Mouse (Mus musculus) limb, embryonic 12.5 days (tissue): Measurements from ENCODE around the gene Ubl4a. TPM values are rescaled to one million over a fixed set of nuclear protein-coding genes. Genes with fewer than 3 reads are reported as not detected.
"Not testable (repeated sequence)": the region's sequence is repeated elsewhere in the genome, so short reads cannot be mapped to it uniquely, and the experiment has no call there.

Experiments used
- ATAC-seq: fragments of 200-750 bp; cut with Nextera tagmentation; 2 replicates; pipeline ENCODE4 v1.8.0; 2017; ENCODE audit warnings: low read depth, moderate TSS enrichment; ENCODE audit not compliant: insufficient number of reproducible peaks, insufficient read depth, low FRiP score, low TSS enrichment
- H3K27ac ChIP-seq: fragments of 300-500 bp; sonication (generic); 2 replicates; pipeline ENCODE4 v1.5.1; 2016; ENCODE audit warnings: mild to moderate bottlenecking, moderate library complexity
- H3K27me3 ChIP-seq: fragments of 300-500 bp; sonication (generic); 2 replicates; pipeline ENCODE4 v1.6.1; 2016; ENCODE audit warnings: mild to moderate bottlenecking, moderate library complexity
- H3K36me3 ChIP-seq: fragments of 300-500 bp; sonication (generic); 2 replicates; pipeline ENCODE4 v1.6.1; 2016; ENCODE audit warnings: mild to moderate bottlenecking, moderate library complexity
- H3K4me1 ChIP-seq: fragments of 300-500 bp; sonication (generic); replicated peaks from 2 replicates; pipeline ENCODE4 v1.6.1; 2016
- H3K4me2 ChIP-seq: fragments of 300-500 bp; sonication (generic); 2 replicates; pipeline ENCODE4 v1.6.1; 2016; ENCODE audit warnings: mild to moderate bottlenecking, moderate library complexity
- H3K4me3 ChIP-seq: fragments of 300-500 bp; sonication (generic); replicated peaks from 2 replicates; pipeline ENCODE4 v1.5.1; 2016; ENCODE audit warnings: mild to moderate bottlenecking
- H3K9ac ChIP-seq: fragments of 300-500 bp; sonication (generic); replicated peaks from 2 replicates; pipeline ENCODE4 v1.6.1; 2016; ENCODE audit warnings: mild to moderate bottlenecking, moderate library complexity
- H3K9me3 ChIP-seq: fragments of 300-500 bp; sonication (generic); 2 replicates; pipeline ENCODE4 v1.6.1; 2016; ENCODE audit warnings: mild to moderate bottlenecking, moderate library complexity
- WGBS: fragments of 180-500 bp; shearing (Covaris S2); methylation state at CpG from one replicate; pipeline ENCODE4 v1.1.7; 2016; 5-methylcytosine and 5-hydroxymethylcytosine counted together
- microRNA-seq: library from miRNA; unstranded; fragments of <30 nt; microRNA quantifications from one replicate; pipeline ENCODE4, GENCODE M21; 2017
- polyA plus RNA-seq: library from polyadenylated mRNA; unstranded; fragments of >200 nt; fragmentation: Nextera tagmentation; extraction: Ambion mirVana; gene quantifications from 2 replicates; pipeline ENCODE4 v1.2.1, GENCODE M21; 2016

Gene Ubl4a
- polyA plus RNA-seq, 1 experiment from 2014 or later, result 59.8 TPM

GRCm38 (mm10) chrX:74357069-74357468, 15.9 kb downstream of the Ubl4a start:
- not testable (repeated sequence) for H3K36me3 ChIP-seq, H3K4me1 ChIP-seq, H3K4me2 ChIP-seq, H3K9ac ChIP-seq, H3K9me3 ChIP-seq, H3K27me3 ChIP-seq, H3K4me3 ChIP-seq, ATAC-seq, H3K27ac ChIP-seq
- 83% methylated on average over 3 of the region's 3 CpGs for whole genome bisulfite sequencing

GRCm38 (mm10) chrX:74353467-74353770, 19.6 kb downstream of the Ubl4a start, which contains the start of gene Lage3:
Gene Lage3 (minus strand): TSS chrX:74353618.
- WGBS, result 10% methylated on average over 15 of the region's 22 CpGs
- ATAC-seq, result peak; percentile 31; the same call in 1 of the 2 replicates
- peak within 1 kb of the TSS; percentile 56; the same call in 1 of the 2 replicates for H3K27ac ChIP-seq
- no peaks in the 10 kb centered on the region for H3K9me3 ChIP-seq
- peak within 1 kb of the TSS; percentile 49 for H3K4me3 ChIP-seq
- no peaks in the 10 kb centered on the region for H3K27me3 ChIP-seq
- peak within 1 kb of the TSS; percentile 57 for H3K4me2 ChIP-seq
- H3K36me3 ChIP-seq, result no peaks in the 10 kb centered on the region
- no peaks in the 10 kb centered on the region for H3K4me1 ChIP-seq
- H3K9ac ChIP-seq, result peak within 1 kb of the TSS; percentile 66

GRCm38 (mm10) chrX:74352645-74353466, 20.2 kb downstream of the Ubl4a start:
- H3K4me2 ChIP-seq, result peak overlapping the region; percentile 57
- 25% methylated on average over 13 of the region's 13 CpGs for WGBS
- no peaks in the 10 kb centered on the region for H3K4me1 ChIP-seq
- no peaks in the 10 kb centered on the region for H3K9me3 ChIP-seq
- no peaks in the 10 kb centered on the region for H3K27me3 ChIP-seq
- peak overlapping the region; percentile 56; the same call in 1 of the 2 replicates for H3K27ac ChIP-seq
- H3K4me3 ChIP-seq, result peak overlapping the region; percentile 49
- H3K36me3 ChIP-seq, result no peaks in the 10 kb centered on the region
- ATAC-seq, result no peak; the same call in 1 of the 2 replicates
- peak overlapping the region; percentile 66 for H3K9ac ChIP-seq

- Histone ChIP-seq H3K27me3 (no peaks in the 10 kb centered on the region), H3K4me2 (peak overlapping the region; percentile 66), H3K9ac (peak overlapping the region; percentile 60; the same call in 1 of the 2 replicates), H3K4me1 (no peaks in the 10 kb centered on the region; the same call in none of the 2 replicates), H3K36me3 (peaks cover 34% of the 10 kb centered on the region), H3K9me3 (no peaks in the 10 kb centered on the region), H3K4me3 (peak overlapping the region; percentile 49), H3K27ac (no peak overlapping the region)
- no peak for ATAC-seq
- 49% methylated on average over 2 of the region's 2 CpGs for WGBS
These were observed 42.7 kb downstream of the Ubl4a start for GRCm38 (mm10) chrX:74330166-74330930.

- H3K9me3 ChIP-seq, result no peaks in the 10 kb centered on the region
- peak overlapping the region; percentile 66 for H3K4me2 ChIP-seq
- H3K9ac ChIP-seq, result peak overlapping the region; percentile 60
- H3K4me1 ChIP-seq, result no peaks in the 10 kb centered on the region; the same call in none of the 2 replicates
- H3K36me3 ChIP-seq, result peaks cover 24% of the 10 kb centered on the region; the same call in 1 of the 2 replicates
- H3K27ac ChIP-seq, result 0 out of 2 replicates have a peak overlapping the region, but pooled peaks have one; percentile 80
- peak; percentile 35; the same call in 1 of the 2 replicates for ATAC-seq
- peak overlapping the region; percentile 49 for H3K4me3 ChIP-seq
- 24% methylated on average over 8 of the region's 10 CpGs for WGBS
- no peaks in the 10 kb centered on the region for H3K27me3 ChIP-seq
These were observed 43.8 kb downstream of the Ubl4a start for GRCm38 (mm10) chrX:74329215-74329671.

GRCm38 (mm10) chrX:74328725-74329161, 44.3 kb downstream of the Ubl4a start, which contains the start of gene Plxna3:
Gene Plxna3 (plus strand): TSS chrX:74329066.
- no peaks in the 10 kb centered on the region; the same call in none of the 2 replicates for H3K4me1 ChIP-seq
- H3K27ac ChIP-seq, result peak within 1 kb of the TSS; percentile 80; the same call in 1 of the 2 replicates
- H3K9ac ChIP-seq, result peak within 1 kb of the TSS; percentile 60
- peaks cover 19% of the 10 kb centered on the region; the same call in 1 of the 2 replicates for H3K36me3 ChIP-seq
- no peaks in the 10 kb centered on the region for H3K27me3 ChIP-seq
- peak; percentile 92 for ATAC-seq
- H3K4me2 ChIP-seq, result peak within 1 kb of the TSS; percentile 66
- H3K4me3 ChIP-seq, result peak within 1 kb of the TSS; percentile 49
- 13% methylated on average over 29 of the region's 30 CpGs for WGBS
- H3K9me3 ChIP-seq, result no peaks in the 10 kb centered on the region

Small RNA genes within 50 kb of the gene (microRNA-seq; reads per million reads assigned to microRNA genes)
- not detected for gene Mir7092

Other genes with a start within 250 kb of the Ubl4a start
- not detected in 2 replicates for gene Opn1mw, start 245.8 kb downstream of the Ubl4a start, polyA plus RNA-seq
- 13.1 and 14.2 TPM in 2 replicates for gene Mecp2, start 237.9 kb downstream of the Ubl4a start, polyA plus RNA-seq
- gene Tex28, start 205.4 kb downstream of the Ubl4a start, polyA plus RNA-seq, result not detected in 2 replicates
- gene Tktl1, start 196.0 kb downstream of the Ubl4a start, polyA plus RNA-seq, result 0.08 and 0.19 TPM in 2 replicates
- 311 and 345 TPM in 2 replicates for gene Flna, start 123.4 kb downstream of the Ubl4a start, polyA plus RNA-seq
- 21.3 and 25.4 TPM in 2 replicates for gene Emd, start 118.5 kb downstream of the Ubl4a start, polyA plus RNA-seq
- gene Rpl10, start 102.4 kb downstream of the Ubl4a start, polyA plus RNA-seq, result 787 and 794 TPM in 2 replicates
- gene Taz, start 91.3 kb downstream of the Ubl4a start, polyA plus RNA-seq, result 90.9 and 94.9 TPM in 2 replicates
- 9.9 and 11.6 TPM in 2 replicates for gene Dnase1l1, start 90.9 kb downstream of the Ubl4a start, polyA plus RNA-seq
- 94.8 and 106 TPM in 2 replicates for gene Atp6ap1, start 76.1 kb downstream of the Ubl4a start, polyA plus RNA-seq
- gene Gdi1, start 68.2 kb downstream of the Ubl4a start, polyA plus RNA-seq, result 228 and 276 TPM in 2 replicates
- gene Fam50a, start 60.2 kb downstream of the Ubl4a start, polyA plus RNA-seq, result 68.1 and 73.2 TPM in 2 replicates
- 27.1 and 27.3 TPM in 2 replicates for gene Plxna3, start 44.2 kb downstream of the Ubl4a start, polyA plus RNA-seq
- gene Lage3, start 19.6 kb downstream of the Ubl4a start, polyA plus RNA-seq, result 107 and 122 TPM in 2 replicates
- gene Slc10a3, start 131 bp upstream of the Ubl4a start, polyA plus RNA-seq, result 14.4 and 14.8 TPM in 2 replicates
- 30.5 and 32.6 TPM in 2 replicates for gene Fam3a, start 20.1 kb upstream of the Ubl4a start, polyA plus RNA-seq
- 22.1 and 22.3 TPM in 2 replicates for gene Ikbkg, start 20.1 kb upstream of the Ubl4a start, polyA plus RNA-seq
- 44.1 and 46.0 TPM in 2 replicates for gene G6pdx, start 56.0 kb upstream of the Ubl4a start, polyA plus RNA-seq
- 0.69 and 1.4 TPM in 2 replicates for gene Gm6880, start 108.2 kb upstream of the Ubl4a start, polyA plus RNA-seq
- gene Olfr1326-ps1, start 201.7 kb upstream of the Ubl4a start, polyA plus RNA-seq, result not detected in 2 replicates
- gene Olfr1325, start 219.5 kb upstream of the Ubl4a start, polyA plus RNA-seq, result not detected in 2 replicates